ENCODE assay signal across 8 mouse cellular contexts in the genomic region with DNA sequence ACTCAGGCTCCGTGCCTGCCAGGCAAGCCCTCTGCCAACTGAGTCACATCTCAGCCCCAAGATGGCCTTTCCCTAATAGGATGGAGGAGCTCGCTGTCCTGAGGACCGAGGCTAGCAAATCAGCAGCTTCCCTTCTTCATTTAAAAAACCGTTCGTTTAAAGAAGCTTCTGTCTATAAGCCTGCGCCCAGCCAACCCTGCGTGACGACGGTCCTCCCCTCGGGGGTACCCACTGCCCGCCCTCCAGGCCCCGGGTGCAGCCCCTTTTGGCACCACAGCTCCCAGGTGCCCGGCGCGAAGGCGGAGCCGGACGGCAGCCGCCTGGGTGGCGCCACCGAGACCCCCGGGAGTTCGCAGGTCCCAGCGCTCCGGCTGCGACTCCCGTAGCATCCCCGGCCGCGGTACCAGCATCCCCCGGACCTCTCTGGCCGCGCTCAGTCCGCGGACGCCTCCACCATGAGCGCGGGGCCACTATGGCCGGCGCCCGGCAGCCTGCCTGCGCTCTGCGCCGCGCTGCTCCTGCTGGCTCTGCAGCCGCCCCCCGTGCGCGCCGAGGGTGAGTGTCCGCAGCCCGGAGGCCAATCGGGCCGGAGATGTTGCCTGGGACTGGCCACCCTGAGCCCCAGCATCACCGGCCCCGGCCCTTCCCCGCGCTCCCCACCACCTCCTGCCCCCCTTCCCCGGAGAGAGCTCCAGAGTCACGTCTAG. TPM values are rescaled to one million over a fixed set of nuclear protein-coding genes. Genes with fewer than 3 reads are reported as not detected.
DNase-seq lines count a peak whose midpoint lies in the region; ATAC-seq and TF ChIP-seq lines count a peak whose summit lies in the region.

Gene Susd5 (plus strand): TSS at position 51 of the 707 bp plus-strand sequence.

- no peak for TF ChIP-seq POLR2A in testis, adult 2 months (IDR thresholded peaks at IDR 0.05; ENCODE audit: control insufficient read depth, low read depth, low read length)

- H3K27me3 ChIP-seq in heart, embryonic 13.5 days (replicated peaks) = peaks cover 52% of the 10 kb centered on the region
- H3K27me3 ChIP-seq in testis, adult 2 months (ENCODE audit: control insufficient read depth, insufficient read depth, low read length) = no peaks in the 10 kb centered on the region
- peaks cover 63% of the 10 kb centered on the region for H3K27me3 ChIP-seq in limb, embryonic 10.5 days (ENCODE audit: low read depth, poor library complexity, severe bottlenecking)
- H3K27me3 ChIP-seq in stomach, embryonic 14.5 days (ENCODE audit: control insufficient read depth, insufficient read depth, low read length) = peaks cover 13% of the 10 kb centered on the region

- H3K4me2 ChIP-seq in heart, embryonic 13.5 days = peak within 1 kb of the TSS; percentile 84
- H3K4me2 ChIP-seq in stomach, embryonic 14.5 days (replicated peaks; ENCODE audit: low read depth, low read length) = peak within 1 kb of the TSS; percentile 79

- H3K9ac ChIP-seq in heart, embryonic 13.5 days = peak within 1 kb of the TSS; percentile 67
- no peak within 1 kb of the TSS; the same call in 1 of the 2 replicates for H3K9ac ChIP-seq in stomach, embryonic 14.5 days (replicated peaks; ENCODE audit: low read depth, low read length)

- WGBS in heart, embryonic 13.5 days = under 1% methylated on average over 60 of the region's 60 CpGs
- under 1% methylated on average over 60 of the region's 60 CpGs for WGBS in limb, embryonic 10.5 days
- WGBS in stomach, embryonic 14.5 days = under 1% methylated on average over 60 of the region's 60 CpGs

- H3K4me1 ChIP-seq in heart, embryonic 13.5 days = peaks cover 5% of the 10 kb centered on the region; the same call in 1 of the 2 replicates
- peaks cover 8% of the 10 kb centered on the region for H3K4me1 ChIP-seq in testis, adult 2 months (ENCODE audit: control insufficient read depth, insufficient read depth, low read length)
- peaks cover 14% of the 10 kb centered on the region for H3K4me1 ChIP-seq in limb, embryonic 10.5 days
- H3K4me1 ChIP-seq in stomach, embryonic 14.5 days (ENCODE audit: control insufficient read depth, insufficient read depth, low read length) = no peaks in the 10 kb centered on the region

- H3K36me3 ChIP-seq in heart, embryonic 13.5 days = no peaks in the 10 kb centered on the region
- H3K36me3 ChIP-seq in testis, adult 2 months (ENCODE audit: control insufficient read depth, insufficient read depth, low read length) = no peaks in the 10 kb centered on the region
- H3K36me3 ChIP-seq in limb, embryonic 10.5 days = no peaks in the 10 kb centered on the region
- no peaks in the 10 kb centered on the region for H3K36me3 ChIP-seq in stomach, embryonic 14.5 days (ENCODE audit: control insufficient read depth, insufficient read depth, low read length)

- no peak for TF ChIP-seq CTCF in testis, adult 2 months (IDR thresholded peaks at IDR 0.05; ENCODE audit: control insufficient read depth, insufficient read depth, insufficient replicate concordance, low read depth, low read length)

- no peak within 1 kb of the TSS for H3K27ac ChIP-seq in heart, embryonic 13.5 days (replicated peaks)
- no peak within 1 kb of the TSS for H3K27ac ChIP-seq in testis, adult 2 months (ENCODE audit: control insufficient read depth, insufficient read depth, low read depth, low read length)
- H3K27ac ChIP-seq in limb, embryonic 10.5 days = peak within 1 kb of the TSS; percentile 73
- no peak within 1 kb of the TSS for H3K27ac ChIP-seq in stomach, embryonic 14.5 days (ENCODE audit: low read length)

- H3K4me3 ChIP-seq in heart, embryonic 13.5 days = peak within 1 kb of the TSS; percentile 59
- peak within 1 kb of the TSS; percentile 8; the same call in 1 of the 2 replicates for H3K4me3 ChIP-seq in testis, adult 2 months (ENCODE audit: control insufficient read depth, low read depth, low read length)
- H3K4me3 ChIP-seq in limb, embryonic 10.5 days = peak within 1 kb of the TSS; percentile 61
- peak within 1 kb of the TSS; percentile 38 for H3K4me3 ChIP-seq in stomach, embryonic 14.5 days (ENCODE audit: low read depth, low read length)

- no peak for DNase-seq in heart, adult 8-10 months (ENCODE audit: low spot score)
- DNase-seq in testis, postnatal 10 days (ENCODE audit: low spot score) = no peak
- peak; percentile 62 for DNase-seq in limb, embryonic 10.5 days (ENCODE audit: low spot score)
- DNase-seq in adrenal gland, postnatal 4 days (ENCODE audit: low spot score in 2 of 2) = no peak
- no peak for DNase-seq in gastrocnemius, postnatal 25 days

- no peaks in the 10 kb centered on the region for H3K9me3 ChIP-seq in heart, embryonic 13.5 days
- no peaks in the 10 kb centered on the region for H3K9me3 ChIP-seq in limb, embryonic 10.5 days (replicated peaks)
- H3K9me3 ChIP-seq in stomach, embryonic 14.5 days (ENCODE audit: control insufficient read depth, low read depth, low read length) = no peaks in the 10 kb centered on the region

- ATAC-seq in heart, embryonic 13.5 days (ENCODE audit: extremely low read depth, insufficient number of reproducible peaks, low FRiP score, low TSS enrichment) = peak; percentile 17; the same call in 1 of the 2 replicates
- peak; percentile 69; the same call in 1 of the 2 replicates for ATAC-seq in stomach, embryonic 14.5 days (ENCODE audit: insufficient number of reproducible peaks, insufficient read depth, low FRiP score, low read depth)

RNA-seq across cellular contexts. Expression of gene Susd5, which starts in this region (rescaled TPM):
- 0.17 and 0.20 TPM in 2 replicates for polyA plus RNA-seq in heart, embryonic 13.5 days (2015; fragmentation: Nextera tagmentation; extraction: Ambion mirVana)
- total RNA-seq in heart, adult 8-10 months (2022) = 1 to 10 TPM in 2 of 4 experiments, under 1 TPM in 2; 0.57 to 1.5 (median 1.00) TPM
- 2.1 and 2.3 TPM in 2 replicates for polyA plus RNA-seq in testis, adult 2 months (2012; rRNA removed)
- polyA plus RNA-seq in limb, embryonic 10.5 days (2016; fragmentation: Nextera tagmentation; extraction: Ambion mirVana) = 0.13 and 0.66 TPM in 2 replicates
- polyA plus RNA-seq in stomach, embryonic 14.5 days (2014; fragmentation: Nextera tagmentation; extraction: Ambion mirVana) = 0.31 and 0.32 TPM in 2 replicates
- under 1 TPM; 0.67 to 0.76 TPM for total RNA-seq in adrenal gland, postnatal 4 days (2021)
- total RNA-seq in gastrocnemius, postnatal 25 days (2021) = 1 to 10 TPM in 1 of 2 experiments, under 1 TPM in 1; 0.90 to 1.3 TPM

Comparison
In these comparisons a context has a peak if more than half of its experiments do, and no peak if none do; other contexts are left out.
1. Peak in ATAC-seq, H3K4me3 ChIP-seq, H3K9ac ChIP-seq and H3K4me2 ChIP-seq in heart, embryonic 13.5 days; RNA of the gene not detected or under 1 TPM.
2. Peak in DNase-seq, H3K4me3 ChIP-seq and H3K27ac ChIP-seq in limb, embryonic 10.5 days; RNA of the gene not detected or under 1 TPM.
3. Peak in ATAC-seq, H3K4me3 ChIP-seq and H3K4me2 ChIP-seq in stomach, embryonic 14.5 days; RNA of the gene not detected or under 1 TPM.
4. H3K4me3 ChIP-seq: peak in every context shown above with its lines; median percentile 61 in limb, embryonic 10.5 days; 59 in heart, embryonic 13.5 days; 38 in stomach, embryonic 14.5 days; 8 in testis, adult 2 months.